Mouse (Mus musculus) spleen, adult 2 months (tissue): ENCODE measurements around the gene Chm.

Experiments used
- CTCF ChIP-seq: fragments of 200-500 bp; IDR thresholded peaks from 2 replicates; pipeline ENCODE4 v1.5.1; 2011; ENCODE audit warnings: mild to moderate bottlenecking, inconsistent platforms; ENCODE audit not compliant: insufficient read depth, insufficient read length, insufficient replicate concordance; ENCODE audit errors: extremely low read depth
- POLR2A ChIP-seq: fragments of 200-500 bp; IDR thresholded peaks from 2 replicates; pipeline ENCODE4 v1.6.1; 2011; ENCODE audit warnings: low read depth, low read length, inconsistent platforms

DNA sequence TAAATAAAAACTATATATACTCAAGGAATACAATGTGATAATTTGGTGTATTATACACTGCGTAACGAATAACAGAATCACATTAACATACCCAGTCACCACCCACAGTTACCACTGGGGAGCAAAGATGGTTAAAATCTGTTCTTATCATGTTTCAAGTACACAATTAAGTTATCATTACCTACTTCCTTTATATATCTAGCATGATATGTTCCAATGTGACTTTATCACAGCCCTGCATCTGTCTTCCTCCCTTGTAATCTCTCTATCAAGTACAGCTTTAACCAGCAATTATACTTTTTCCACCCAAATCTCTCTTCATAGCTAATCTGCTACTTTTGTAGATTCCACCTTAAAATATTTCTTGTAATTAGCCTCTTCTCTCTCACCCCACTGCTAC, 109.3 kb downstream of the Chm start:
- TF ChIP-seq POLR2A = no peak
- no peak for TF ChIP-seq CTCF
